Mouse (Mus musculus): ENCODE data around the gene Th.
A peak's percentile ranks its signal among the peaks of the same experiment; 100 is the strongest.

Th gene

DNA sequence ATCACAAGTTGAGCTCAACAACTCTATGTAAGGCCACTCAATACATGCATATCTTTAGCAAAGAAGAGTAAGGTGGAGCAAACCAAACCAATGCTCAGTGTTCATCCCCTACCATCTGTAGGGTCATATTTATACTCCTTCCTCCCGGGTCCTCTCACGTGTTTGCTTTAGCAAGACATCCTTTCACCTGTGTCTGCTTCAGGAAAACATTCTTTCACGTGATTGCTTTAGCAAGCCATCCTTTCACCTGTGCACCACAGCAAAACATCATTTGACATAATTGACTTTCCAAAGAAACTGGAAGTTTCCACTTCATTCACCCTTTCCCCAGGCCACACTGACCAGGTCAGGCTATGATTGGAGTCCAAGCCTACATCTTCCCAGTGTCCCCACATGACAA, at the start of gene Th:
TSS of gene Th (minus strand) at position 101 of the 400 bp plus-strand sequence.
- DNase-seq (ENCODE audit: inconsistent age in 2 of 2, low spot score in 1 of 2): no peak

DNA sequence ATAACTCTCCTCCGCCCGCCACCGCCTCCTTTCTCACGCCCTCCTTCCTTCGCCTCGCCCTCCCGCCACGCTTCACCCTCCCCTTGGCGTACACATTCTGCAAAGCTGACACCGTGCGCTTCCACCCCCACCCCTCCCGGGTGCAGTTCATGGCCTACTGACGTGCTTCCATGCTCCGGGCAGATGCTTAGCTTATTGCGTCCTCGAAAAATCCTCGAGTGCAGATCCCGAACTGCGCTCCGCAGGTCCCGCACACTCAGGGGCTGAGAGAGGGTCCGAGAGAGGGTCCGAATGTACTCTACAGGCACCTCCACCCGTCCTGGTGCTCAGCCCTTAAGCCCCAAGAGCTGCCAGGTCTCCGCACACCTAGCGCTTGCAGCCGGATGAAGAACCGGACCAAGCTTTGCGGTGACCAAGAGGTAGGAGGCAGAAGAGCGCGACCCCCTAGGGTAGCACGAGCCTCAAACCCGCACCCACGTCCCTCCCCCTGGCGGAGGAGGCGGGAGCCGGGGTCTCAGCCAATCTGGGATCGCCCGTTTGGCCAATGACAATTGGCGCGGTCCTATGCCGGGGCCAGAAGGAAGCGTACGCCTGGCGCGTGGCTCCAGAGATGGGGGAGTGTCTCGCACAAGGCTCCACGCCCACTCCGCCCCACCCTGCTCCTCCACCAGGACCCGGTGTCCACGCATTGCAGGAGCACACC, 38.0 kb upstream of the Th start, which contains the start of gene Ascl2:
TSS of gene Ascl2 (minus strand) at position 456 of the 703 bp plus-strand sequence.
- peak; percentile 8 to 68 for DNase-seq (ENCODE audit: inconsistent age in 2 of 2, low spot score in 1 of 2)

DNA sequence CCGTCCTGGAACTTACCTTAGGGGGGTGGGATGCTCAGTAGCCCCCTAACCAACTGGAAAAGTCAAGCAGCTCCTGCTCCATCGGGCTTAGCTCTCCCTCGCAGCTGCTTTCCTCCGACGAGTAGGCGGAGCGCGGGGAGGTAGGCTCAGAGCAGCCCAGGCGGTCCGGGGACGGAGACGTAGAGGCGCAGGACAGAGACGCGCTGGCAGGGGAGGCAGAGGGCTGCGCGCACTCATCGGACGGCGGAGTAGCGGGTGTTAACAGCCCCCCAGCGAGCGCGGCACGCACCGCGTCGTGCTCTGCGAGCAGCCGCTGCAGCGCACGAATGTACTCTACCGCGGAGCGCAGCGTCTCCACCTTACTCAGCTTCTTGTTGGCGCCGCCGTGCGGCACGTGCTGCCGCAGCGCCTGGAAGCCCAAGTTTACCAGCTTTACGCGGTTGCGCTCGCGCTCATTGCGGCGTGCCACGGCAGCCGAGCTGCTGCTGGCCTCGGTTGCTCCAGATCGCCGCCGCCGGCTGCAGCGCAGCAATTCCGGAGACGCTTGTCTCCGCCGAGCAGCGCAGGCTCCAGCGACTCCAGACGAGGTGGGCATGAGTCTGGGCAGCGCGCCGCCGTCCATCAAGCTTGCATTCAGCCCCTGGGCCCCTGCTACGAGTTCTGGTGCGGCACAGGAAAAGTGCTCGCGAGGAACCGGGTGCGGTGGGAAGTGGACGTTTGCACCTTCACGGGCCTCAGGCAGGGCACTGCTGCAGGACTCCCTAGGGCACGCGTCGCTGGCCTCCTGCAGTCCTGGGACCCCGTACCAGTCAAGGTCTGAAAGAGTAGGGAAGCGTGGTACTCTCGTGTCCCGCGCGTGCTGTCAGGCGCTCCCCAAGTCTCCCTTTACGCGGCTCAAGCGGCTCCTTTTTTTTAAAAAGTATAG, 37.2 kb upstream of the Th start:
- peak; percentile 36 to 81 for DNase-seq (ENCODE audit: inconsistent age in 2 of 2, low spot score in 1 of 2)

DNA sequence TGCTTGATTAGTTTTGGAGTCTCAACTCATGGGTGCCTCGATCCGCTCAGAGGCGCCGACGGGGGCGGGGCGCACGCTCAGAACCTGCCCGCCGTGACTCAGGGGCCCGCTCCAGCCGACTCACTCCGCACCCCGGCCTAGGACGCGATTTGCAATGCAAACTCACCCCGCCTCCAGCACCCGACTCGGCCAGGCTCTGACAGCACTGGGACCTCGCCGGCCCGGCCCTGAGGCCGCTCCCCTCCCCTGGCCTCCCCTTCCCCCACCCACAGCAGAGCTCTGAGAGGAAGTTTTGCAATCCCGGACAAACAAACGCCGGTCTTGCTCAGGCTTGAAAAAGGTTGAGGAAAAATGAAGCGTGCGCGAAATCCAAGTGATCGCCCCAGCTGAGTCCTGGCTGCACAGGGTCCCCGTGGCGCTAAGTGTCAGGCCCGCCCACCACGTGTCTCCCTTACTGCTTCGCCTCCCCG, 36.5 kb upstream of the Th start:
- DNase-seq (ENCODE audit: inconsistent age in 2 of 2, low spot score in 1 of 2): peak; percentile 62 to 89

DNA sequence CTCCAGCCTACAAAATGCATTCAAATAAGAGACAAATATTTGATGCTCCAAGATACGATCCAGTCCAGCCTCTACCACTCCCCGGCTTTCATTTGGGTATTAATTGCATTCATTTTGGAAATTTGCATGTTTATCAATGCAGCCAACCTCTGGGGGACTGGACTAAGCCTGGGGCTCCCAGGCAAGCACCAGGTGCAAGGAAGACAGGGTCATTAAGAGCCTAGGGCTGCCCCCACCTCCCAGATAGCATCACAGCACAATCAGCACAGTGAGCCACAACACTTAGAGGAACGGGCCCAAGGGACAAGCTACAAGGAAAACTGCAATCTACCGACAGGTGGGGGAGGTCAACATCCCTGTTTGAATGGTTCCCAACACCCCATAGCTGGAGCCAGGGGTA, 28.8 kb upstream of the Th start:
- DNase-seq (ENCODE audit: inconsistent age in 2 of 2, low spot score in 1 of 2): no peak

DNA sequence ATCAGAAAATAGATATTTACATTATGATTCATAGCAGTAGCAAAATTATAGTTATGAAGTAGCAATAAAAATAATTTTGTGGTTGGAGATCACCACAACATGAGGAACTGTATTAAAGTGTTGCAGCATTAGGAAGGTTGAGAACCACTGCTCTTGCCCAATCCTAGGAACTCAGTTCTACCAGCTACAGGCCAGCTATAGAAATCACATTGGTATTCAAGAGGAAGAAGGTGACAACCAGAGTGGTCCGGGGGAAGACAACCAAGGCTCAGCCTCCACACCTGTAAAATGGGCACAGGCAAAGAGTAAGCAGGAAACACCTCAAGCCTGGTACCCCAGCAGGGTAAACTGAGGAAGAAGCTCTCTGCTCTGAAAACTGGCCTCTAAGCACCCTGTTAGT, 27.9 kb upstream of the Th start:
- DNase-seq (ENCODE audit: inconsistent age in 2 of 2, low spot score in 1 of 2): no peak

DNA sequence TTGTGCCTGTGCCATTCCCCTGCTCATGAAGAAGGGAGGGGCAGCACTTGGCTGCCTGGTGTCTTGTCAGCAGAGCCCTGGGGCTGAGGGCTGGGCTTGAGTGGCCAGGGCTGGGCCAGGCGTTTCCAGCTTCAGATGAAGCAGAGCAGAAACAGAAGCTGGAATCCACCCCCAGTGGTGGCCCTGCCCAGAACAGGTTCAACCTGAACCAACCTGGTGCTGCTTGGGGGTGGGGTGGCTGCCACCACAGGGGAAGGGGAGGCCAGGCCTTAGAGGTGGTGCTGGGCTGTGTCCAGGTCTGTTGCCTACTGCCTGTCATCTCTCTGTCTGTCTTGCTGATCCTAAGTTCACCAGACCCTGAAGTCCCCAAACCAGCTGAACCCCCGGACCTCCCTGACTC, 25.1 kb upstream of the Th start:
- DNase-seq (ENCODE audit: inconsistent age in 2 of 2, low spot score in 1 of 2): no peak

DNA sequence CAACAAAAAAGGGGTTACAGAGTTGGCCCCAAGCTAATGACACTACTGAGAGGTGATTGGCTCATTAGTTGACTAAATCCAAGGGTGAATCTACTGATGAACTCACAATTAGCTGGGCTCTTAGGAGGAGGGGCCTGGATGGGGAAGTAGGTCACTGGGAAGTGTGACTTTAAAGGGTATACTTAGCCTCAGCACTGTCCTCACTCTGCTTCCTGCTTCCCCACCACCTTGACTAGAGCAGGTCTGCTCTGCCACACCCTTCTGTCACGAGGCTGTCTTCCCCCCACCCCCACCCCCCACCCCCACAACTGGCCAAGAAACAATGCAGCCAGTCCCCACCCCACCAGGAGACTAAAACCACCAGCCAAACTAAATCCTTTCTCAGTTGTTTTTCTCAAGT, 18.6 kb upstream of the Th start:
- no peak for DNase-seq (ENCODE audit: inconsistent age in 2 of 2, low spot score in 1 of 2)

DNA sequence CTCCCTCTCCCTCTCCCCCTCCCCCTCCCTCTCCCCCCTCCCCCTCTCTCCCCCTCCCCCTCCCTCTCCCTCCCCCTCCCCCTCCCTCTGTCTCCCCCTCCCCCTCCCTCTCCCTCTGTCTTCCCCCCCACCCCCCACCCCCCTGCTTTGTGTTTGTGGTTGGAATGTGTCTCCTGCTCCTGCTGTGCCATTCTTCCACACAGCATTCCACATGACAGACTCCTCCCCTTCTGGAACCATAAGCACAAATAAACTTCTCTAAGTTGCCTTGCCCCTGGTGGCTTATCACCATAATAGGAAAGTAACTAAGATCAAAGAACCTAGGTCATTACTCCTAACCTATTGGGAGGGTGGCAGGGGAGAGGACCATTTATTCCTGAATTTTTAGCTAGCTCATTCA, 6.7 kb upstream of the Th start:
- DNase-seq (ENCODE audit: inconsistent age in 2 of 2, low spot score in 1 of 2): no peak

DNA sequence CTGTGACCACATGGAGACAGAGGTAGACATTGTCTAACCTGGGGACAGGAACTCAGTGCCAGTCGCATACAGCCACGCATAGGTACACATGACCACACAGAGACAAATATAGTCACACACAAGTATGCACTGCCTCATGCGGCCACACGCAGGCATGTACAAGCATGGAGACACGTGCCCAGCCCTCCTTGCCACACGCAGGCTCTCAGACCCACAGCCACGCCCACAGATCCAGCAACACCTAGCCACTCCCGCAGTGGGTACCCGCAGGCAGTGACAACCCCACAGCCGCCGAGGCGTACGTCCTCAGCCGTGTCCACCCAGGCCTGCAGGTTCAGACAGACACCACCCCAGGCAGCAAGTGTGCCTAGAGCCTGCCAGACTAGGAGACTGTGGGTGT, 4.8 kb upstream of the Th start:
- no peak for DNase-seq (ENCODE audit: inconsistent age in 2 of 2, low spot score in 1 of 2)

DNA sequence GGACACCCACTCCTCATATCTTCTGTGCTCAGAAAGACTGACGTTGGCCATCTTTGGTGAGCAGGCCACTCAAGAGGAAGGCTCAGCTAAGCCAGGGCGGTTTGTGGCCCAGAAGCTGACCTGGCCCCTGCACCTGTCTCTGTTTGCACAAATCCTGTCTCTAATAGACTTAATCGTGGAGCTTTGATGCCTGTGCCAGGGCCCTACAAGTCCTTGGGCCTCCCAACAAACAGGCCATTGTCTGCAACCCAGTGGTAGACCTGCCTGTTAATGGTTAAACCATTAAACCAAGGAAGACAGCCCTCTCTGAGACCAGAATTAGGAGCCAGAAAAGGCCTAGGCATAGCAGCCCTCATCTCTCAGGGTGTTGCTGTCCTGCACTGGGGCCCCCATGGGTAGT, 1.5 kb upstream of the Th start:
- DNase-seq (ENCODE audit: inconsistent age in 2 of 2, low spot score in 1 of 2): no peak

DNA sequence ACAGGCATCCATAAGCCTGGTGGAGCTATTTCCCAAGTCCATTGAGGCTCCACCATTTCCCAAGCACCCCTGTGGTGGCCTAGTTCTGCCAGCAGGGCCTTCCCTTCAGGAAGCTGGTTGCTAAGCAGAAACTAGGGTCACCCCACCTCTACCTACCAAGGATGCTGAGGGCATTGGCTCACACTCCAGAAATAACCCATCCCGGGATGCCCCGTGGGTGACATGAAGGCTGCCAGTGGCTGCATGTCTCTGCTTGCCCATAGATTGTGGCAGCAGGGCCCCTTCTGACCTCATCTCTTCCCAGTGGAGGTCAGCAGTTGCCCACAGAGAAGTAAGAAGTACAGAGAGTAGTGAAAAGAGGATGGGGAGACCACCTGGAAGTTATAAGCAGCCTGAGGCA, 1.4 kb downstream of the Th start:
- no peak for DNase-seq (ENCODE audit: inconsistent age in 2 of 2, low spot score in 1 of 2)

DNA sequence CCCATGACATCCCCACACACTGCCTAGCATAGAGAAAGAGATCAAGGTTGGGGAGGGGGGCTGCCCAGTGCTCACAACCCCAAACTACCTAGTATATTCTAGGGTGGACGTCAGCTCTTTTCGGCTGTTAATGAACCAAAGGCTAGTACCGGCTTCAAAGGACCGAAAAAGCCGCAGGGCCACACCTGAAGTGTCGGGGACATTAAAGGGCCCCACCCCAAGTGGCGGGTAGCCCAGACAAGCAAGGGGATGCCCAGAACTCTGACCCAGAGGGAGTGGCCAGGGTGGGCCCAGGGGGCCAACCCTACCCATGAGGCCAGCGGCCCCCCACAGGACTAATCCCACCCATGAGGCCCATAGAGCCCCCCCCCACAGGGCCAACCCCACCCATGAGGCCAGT, 3.6 kb downstream of the Th start:
- DNase-seq (ENCODE audit: inconsistent age in 2 of 2, low spot score in 1 of 2): no peak

DNA sequence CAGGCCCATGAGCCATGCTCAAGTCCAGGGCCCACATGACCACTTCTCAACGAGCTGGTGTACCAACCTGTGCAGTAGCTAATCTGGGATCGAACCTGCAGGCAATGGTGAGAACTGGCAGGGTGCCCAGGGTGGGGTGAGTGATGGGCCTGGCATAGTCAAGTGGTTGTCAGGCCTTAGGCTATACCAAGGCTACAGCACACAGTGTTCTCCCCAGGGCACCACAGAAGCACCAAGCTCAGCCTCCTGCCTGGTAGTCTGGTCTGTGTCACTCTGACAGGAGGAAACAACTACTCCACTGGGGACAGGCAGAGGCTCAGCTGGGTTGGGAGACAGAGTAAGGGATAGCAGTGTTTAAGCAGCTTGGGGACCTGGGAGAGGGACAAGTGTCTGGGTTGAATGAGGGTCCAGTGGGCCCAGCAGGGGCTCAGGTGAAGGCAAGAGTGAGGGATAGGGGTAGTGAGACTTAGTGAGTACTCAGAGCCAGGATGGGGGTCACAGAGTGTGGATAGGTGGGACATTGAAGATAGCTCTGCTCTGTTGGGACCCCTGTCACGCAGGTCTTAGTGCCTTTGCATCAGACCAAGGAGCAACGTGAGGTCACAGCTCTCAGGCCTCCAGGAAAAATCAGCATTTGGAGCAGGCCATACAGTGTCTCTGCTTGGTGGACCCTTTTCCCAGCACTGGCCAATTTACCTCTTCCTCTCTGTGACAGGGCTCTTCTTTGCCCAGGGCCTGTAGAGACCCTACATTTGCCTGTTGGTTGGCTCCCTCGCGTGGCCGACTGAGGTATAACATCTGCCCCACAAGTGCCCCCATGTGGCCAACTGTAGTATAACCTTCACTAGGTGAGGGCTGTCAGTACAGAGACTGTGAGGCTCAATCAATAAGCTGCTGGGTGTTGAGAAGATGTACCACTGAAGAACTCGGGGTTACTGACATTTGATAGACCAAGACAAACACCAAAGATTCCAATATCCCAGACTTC, 12.0 kb downstream of the Th start:
- peak; percentile 81 to 96 for DNase-seq (ENCODE audit: inconsistent age in 2 of 2, low spot score in 1 of 2)

DNA sequence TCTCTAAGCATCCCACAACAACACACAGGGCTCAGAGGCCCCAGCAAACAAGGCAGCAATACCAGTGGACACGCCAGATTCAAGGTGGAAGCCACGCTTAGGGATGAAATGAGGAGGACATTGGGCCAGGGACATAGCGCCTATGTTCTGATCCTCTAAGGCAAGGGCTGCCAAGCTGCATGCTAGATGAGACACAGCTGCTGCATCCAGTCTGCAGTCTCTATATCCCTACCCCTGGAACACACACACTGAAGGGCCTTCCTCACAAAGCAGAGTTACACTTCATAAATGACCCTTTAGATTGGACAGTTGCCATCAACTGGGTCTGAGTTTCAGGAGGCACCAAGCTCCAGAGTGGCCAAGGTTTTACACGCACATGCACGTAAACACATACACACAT, 13.3 kb downstream of the Th start:
- no peak for DNase-seq (ENCODE audit: inconsistent age in 2 of 2, low spot score in 1 of 2)

DNA sequence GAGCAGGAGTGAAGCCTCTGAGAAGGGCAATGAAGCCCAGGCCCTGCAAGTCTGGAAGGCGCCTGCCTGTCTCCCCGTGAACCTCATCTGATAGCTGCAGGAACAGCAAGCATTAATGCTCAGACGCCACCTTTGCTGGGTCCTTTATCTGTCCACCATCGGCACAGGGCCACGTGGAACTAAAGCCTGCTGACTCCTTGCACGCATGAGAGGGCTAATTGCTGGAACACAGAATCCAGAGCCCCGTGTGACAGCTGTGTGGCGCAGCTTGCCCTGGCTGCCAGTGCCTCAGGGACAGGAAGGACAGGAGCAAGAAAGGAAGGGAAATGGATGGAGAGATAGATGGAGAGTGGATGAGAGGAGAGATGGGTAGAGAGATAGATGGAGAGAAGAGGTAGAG, 14.8 kb downstream of the Th start:
- DNase-seq (ENCODE audit: inconsistent age in 2 of 2, low spot score in 1 of 2): peak; percentile 59 to 65

DNA sequence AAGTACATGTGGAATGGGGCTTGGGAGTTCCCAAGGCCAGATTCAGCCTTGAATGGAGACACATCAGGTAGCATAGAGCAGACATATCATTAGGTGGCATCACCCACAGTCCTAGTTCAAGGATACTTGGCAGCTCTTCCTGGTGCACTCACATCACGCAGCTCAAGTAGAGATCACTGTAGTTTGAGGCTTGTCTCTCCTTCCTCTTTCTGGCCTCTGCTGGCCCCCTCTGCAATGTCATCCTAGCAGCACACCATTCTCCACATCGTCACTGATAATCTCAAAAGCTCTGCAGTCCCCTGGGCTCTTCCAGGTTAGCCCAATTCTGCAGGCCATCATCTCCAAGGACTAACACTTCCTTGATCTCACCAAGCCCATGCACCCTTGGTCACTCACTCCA, 19.2 kb downstream of the Th start:
- DNase-seq (ENCODE audit: inconsistent age in 2 of 2, low spot score in 1 of 2): no peak

DNA sequence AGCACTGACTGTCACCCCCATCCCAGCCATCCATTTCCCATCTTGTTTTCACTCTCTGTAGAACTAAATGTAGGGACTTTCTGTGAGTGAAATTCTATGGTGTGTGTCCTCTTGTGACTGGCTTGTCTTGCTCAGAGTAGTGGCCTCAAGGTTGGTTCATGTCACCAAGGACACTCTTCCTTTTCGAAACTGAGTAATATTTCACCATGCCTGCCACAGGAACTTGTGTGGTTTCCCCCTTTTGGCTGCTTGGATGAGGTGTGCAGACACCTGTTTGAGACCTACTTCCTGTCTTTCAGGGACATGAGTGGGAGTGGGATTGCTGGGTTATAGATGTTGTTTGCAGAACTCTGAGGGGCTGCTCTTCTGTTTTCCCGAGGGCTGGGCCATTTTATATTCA, 20.8 kb downstream of the Th start:
- DNase-seq (ENCODE audit: inconsistent age in 2 of 2, low spot score in 1 of 2): no peak

DNA sequence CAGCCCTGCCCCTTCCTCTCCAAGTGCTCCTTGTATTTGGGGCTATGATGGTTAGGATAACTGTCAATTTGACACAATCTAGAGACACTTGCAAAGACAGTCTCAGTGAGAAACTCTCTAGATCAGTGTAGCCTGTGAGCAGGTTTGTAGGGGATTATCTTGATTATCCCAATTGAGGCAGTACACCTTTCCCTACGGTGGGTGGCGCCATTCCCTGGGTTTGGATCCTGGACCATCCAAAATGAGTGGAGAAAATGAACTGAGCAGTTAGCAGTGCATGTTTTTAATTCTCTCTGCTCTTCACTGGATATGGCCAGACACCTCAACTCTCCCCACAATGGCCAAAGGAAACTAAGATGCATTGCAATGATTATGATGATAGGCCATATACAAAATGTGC, 21.3 kb downstream of the Th start:
- DNase-seq (ENCODE audit: inconsistent age in 2 of 2, low spot score in 1 of 2): no peak

DNA sequence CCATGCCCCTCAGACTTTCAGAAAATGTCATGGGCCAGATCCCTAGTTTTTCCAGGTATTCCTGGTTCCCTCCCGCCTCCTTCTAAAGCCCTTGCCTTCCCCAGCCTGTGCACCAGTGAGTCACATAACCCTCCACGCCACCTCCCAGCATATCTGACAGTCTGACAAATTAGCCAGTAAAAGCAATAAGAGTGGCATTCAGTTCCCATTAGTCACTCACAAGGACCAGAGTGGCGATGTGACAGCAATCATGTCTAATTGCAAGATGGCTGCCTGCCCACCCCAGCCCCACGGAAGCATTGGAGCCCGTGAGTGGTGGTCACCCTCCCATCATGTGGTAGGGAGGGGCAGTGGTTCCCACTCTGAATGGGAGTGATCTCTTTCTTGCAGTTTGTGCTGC, 25.3 kb downstream of the Th start:
- peak; percentile 67 to 75 for DNase-seq (ENCODE audit: inconsistent age in 2 of 2, low spot score in 1 of 2)

DNA sequence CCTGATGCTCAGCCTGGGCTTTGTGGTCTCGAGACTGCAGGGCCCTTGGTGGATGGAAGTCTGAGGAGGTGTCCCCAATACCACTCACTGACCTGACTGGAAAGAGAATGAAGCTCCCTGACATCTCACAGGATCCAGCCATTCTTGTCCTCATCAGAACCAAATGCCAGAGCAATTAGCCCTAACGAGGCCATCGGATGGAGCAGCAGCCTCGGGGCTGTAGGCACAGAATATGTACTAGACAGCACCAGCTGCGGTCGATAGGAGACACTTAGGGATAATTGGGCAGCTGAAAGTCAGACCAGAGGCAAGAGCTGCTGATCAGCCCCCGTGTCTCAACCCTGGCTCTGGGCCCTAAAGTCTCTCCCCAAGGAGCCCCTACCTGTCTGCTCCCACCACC, 26.6 kb downstream of the Th start:
- DNase-seq (ENCODE audit: inconsistent age in 2 of 2, low spot score in 1 of 2): no peak
